Comparison of ENCODE assay signal across 11 mouse cellular contexts in genomic region chr17:74088886-74089678, GRCm38 (mm10). TPM values are rescaled to one million over a fixed set of nuclear protein-coding genes. Genes with fewer than 3 reads are reported as not detected.
A peak's percentile ranks its signal among the peaks of the same experiment; 100 is the strongest.
DNase-seq lines count a peak whose midpoint lies in the region; ATAC-seq and TF ChIP-seq lines count a peak whose summit lies in the region.
"Had no signal": no experiment of that assay in that cellular context is flagged by ENCODE, and none has a peak within 500 bp of the region (broad histone marks: within the 10 kb centered on the region; RNA-seq: fewer than 3 reads in every experiment).

No protein-coding gene starts in this region.

- TF ChIP-seq POLR2A in heart, adult 2 months (IDR thresholded peaks at IDR 0.05; ENCODE audit: insufficient read depth, low read depth, low read length): no peak

- H3K4me2 ChIP-seq in lung, postnatal 0 days (replicated peaks; ENCODE audit: low read depth, low read length): no peak overlapping the region
- H3K4me2 ChIP-seq: embryonic facial prominence, embryonic 15.5 days; neural tube, embryonic 15.5 days had no signal

- H3K9me3 ChIP-seq in lung, postnatal 0 days (ENCODE audit: low read length): no peaks in the 10 kb centered on the region
- H3K9me3 ChIP-seq: embryonic facial prominence, embryonic 15.5 days; neural tube, embryonic 15.5 days had no signal

- H3K4me3 ChIP-seq in heart, adult 2 months: no peak overlapping the region
- H3K4me3 ChIP-seq in lung, postnatal 0 days (ENCODE audit: low read depth, low read length): no peak overlapping the region
- no peak overlapping the region for H3K4me3 ChIP-seq in layer of hippocampus, adult 2 months
- H3K4me3 ChIP-seq: embryonic facial prominence, embryonic 15.5 days; neural tube, embryonic 15.5 days had no signal

- 56% methylated on average over 5 of the region's 5 CpGs for WGBS in heart, adult 2 months
- WGBS in lung, postnatal 0 days: 49% methylated on average over 5 of the region's 5 CpGs

- H3K27me3 ChIP-seq in heart, adult 2 months (ENCODE audit: control insufficient read depth, insufficient read depth, low read length): peaks cover 4% of the 10 kb centered on the region; the same call in 1 of the 2 replicates
- H3K27me3 ChIP-seq in lung, postnatal 0 days (replicated peaks; ENCODE audit: insufficient read depth, low read length): no peaks in the 10 kb centered on the region
- H3K27me3 ChIP-seq: embryonic facial prominence, embryonic 15.5 days; neural tube, embryonic 15.5 days had no signal

- peak; percentile 20; the same call in 1 of the 2 replicates for TF ChIP-seq CTCF in heart, adult 2 months (IDR thresholded peaks at IDR 0.05)
- TF ChIP-seq CTCF in lung, postnatal 0 days (IDR thresholded peaks at IDR 0.05): peak; percentile 43
- no peak for TF ChIP-seq CTCF in layer of hippocampus, adult 2 months (conservative IDR thresholded peaks at IDR 0.05)

- H3K4me1 ChIP-seq in heart, adult 2 months (ENCODE audit: control insufficient read depth, insufficient read depth, low read length): peaks cover 2% of the 10 kb centered on the region
- no peaks in the 10 kb centered on the region for H3K4me1 ChIP-seq in lung, postnatal 0 days (ENCODE audit: insufficient read depth, low read depth, low read length)
- H3K4me1 ChIP-seq: embryonic facial prominence, embryonic 15.5 days; neural tube, embryonic 15.5 days had no signal

- H3K79me2 ChIP-seq in heart, adult 2 months (replicated peaks; ENCODE audit: control insufficient read depth, insufficient read depth, low read length): no peaks in the 10 kb centered on the region

- H3K27ac ChIP-seq in heart, adult 2 months: no peak overlapping the region
- no peak overlapping the region for H3K27ac ChIP-seq in lung, postnatal 0 days (ENCODE audit: low read length)
- H3K27ac ChIP-seq in layer of hippocampus, adult 2 months: no peak overlapping the region
- H3K27ac ChIP-seq: embryonic facial prominence, embryonic 15.5 days; neural tube, embryonic 15.5 days had no signal

- no peak overlapping the region for H3K9ac ChIP-seq in heart, adult 2 months (ENCODE audit: low read depth, low read length)
- no peak overlapping the region for H3K9ac ChIP-seq in lung, postnatal 0 days (replicated peaks; ENCODE audit: low read depth)
- H3K9ac ChIP-seq: embryonic facial prominence, embryonic 15.5 days; neural tube, embryonic 15.5 days had no signal

- peak; percentile 22 to 30 for DNase-seq in heart, adult 2 months
- DNase-seq in heart, postnatal 25 days (ENCODE audit: low spot score): no peak
- peak; percentile 98 for DNase-seq in NIH3T3 (ENCODE audit: low read depth)
- DNase-seq in heart, adult 9 months (ENCODE audit: low spot score in 2 of 2): peak; percentile 18 to 33
- peak; percentile 83 for DNase-seq in lung, postnatal 0 days (ENCODE audit: low spot score)
- no peak for DNase-seq in layer of hippocampus, adult 9-11 months
- DNase-seq in layer of hippocampus, adult 2 months (ENCODE audit: low spot score in 2 of 2): no peak
- no peak for DNase-seq in spleen, adult 12 weeks (ENCODE audit: low spot score)
- DNase-seq: thymus, postnatal 14 days had no signal

- ATAC-seq in lung, postnatal 0 days: peak; percentile 67

- TF ChIP-seq EP300 in heart, adult 2 months (IDR thresholded peaks at IDR 0.05; ENCODE audit: insufficient read depth, low read depth, low read length): no peak
- no peak for TF ChIP-seq EP300 in lung, postnatal 0 days (IDR thresholded peaks at IDR 0.05)

- intact Hi-C loops in heart, adult 2 months (cut with DNase I): no loop called here
- intact Hi-C loops in heart, postnatal 25 days (cut with DNase I): no loop called here

- H3K36me3 ChIP-seq in heart, adult 2 months (ENCODE audit: control insufficient read depth, insufficient read depth, low read length): no peaks in the 10 kb centered on the region
- H3K36me3 ChIP-seq in lung, postnatal 0 days (ENCODE audit: insufficient read depth, low read length): no peaks in the 10 kb centered on the region
- H3K36me3 ChIP-seq: embryonic facial prominence, embryonic 15.5 days; neural tube, embryonic 15.5 days had no signal

RNA-seq across cellular contexts. Expression of gene Srd5a2, which starts 41.4 kb away (rescaled TPM):
- total RNA-seq in heart, adult 2 months (2021): under 1 TPM; 0.21 to 0.27 TPM
- polyA plus RNA-seq in heart, adult 2 months (2012; rRNA removed): not detected in 2 replicates
- not detected for total RNA-seq in heart, postnatal 25 days (2021)
- not detected in 2 replicates for polyA plus RNA-seq in lung, postnatal 0 days (2015; fragmentation: Nextera tagmentation; extraction: Ambion mirVana)
- not detected for total RNA-seq in layer of hippocampus, adult 2 months (2021)
- polyA plus RNA-seq: embryonic facial prominence, embryonic 15.5 days had no signal

Comparison
In these comparisons a context has a peak if more than half of its experiments do, and no peak if none do; other contexts are left out.
1. DNase-seq: peak in heart, adult 2 months (2 of 2), NIH3T3 (single experiment), heart, adult 9 months (2 of 2) and lung, postnatal 0 days (single experiment); none in heart, postnatal 25 days (single experiment), layer of hippocampus, adult 9-11 months (single experiment), layer of hippocampus, adult 2 months (0 of 2) and spleen, adult 12 weeks (single experiment).